Mouse (Mus musculus) limb, embryonic 11.5 days (tissue): ENCODE measurements at regions not wholly inside any gene's neighbourhood (a gene's known extent, or its start where the extent isn't known, plus 50 kb on each side); places are given as distances from the start of the nearest gene placed in this dataset.

ENCODE experiments used
- ATAC-seq: fragments of 200-750 bp; cut with Nextera tagmentation; 2 replicates; pipeline ENCODE4 v1.8.0; 2017; ENCODE audit warnings: low read depth; ENCODE audit not compliant: insufficient number of reproducible peaks, low FRiP score, low TSS enrichment
- DNase-seq: peaks from one replicate; pipeline ENCODE4 v3.0.0-alpha.2; 2015; ENCODE audit warnings: low spot score
- H3K27ac ChIP-seq: fragments of 300-500 bp; sonication (generic); replicated peaks from 2 replicates; pipeline ENCODE4 v1.5.1; 2014; ENCODE audit warnings: low read depth, mild to moderate bottlenecking, low read length
- H3K27me3 ChIP-seq: fragments of 300-500 bp; sonication (generic); 2 replicates; pipeline ENCODE4 v1.6.1; 2014; ENCODE audit warnings: mild to moderate bottlenecking, low read length, mixed read lengths; ENCODE audit not compliant: control insufficient read depth, insufficient read depth
- H3K36me3 ChIP-seq: fragments of 300-500 bp; sonication (generic); 2 replicates; pipeline ENCODE4 v1.6.1; 2014; ENCODE audit warnings: mild to moderate bottlenecking, low read length, moderate library complexity, mixed read lengths; ENCODE audit not compliant: control insufficient read depth, insufficient read depth
- H3K4me1 ChIP-seq: fragments of 300-500 bp; sonication (generic); 2 replicates; pipeline ENCODE4 v1.6.1; 2014; ENCODE audit warnings: low read length, mixed read lengths; ENCODE audit not compliant: control insufficient read depth, insufficient read depth
- H3K4me2 ChIP-seq: fragments of 300-500 bp; sonication (generic); 2 replicates; pipeline ENCODE4 v1.6.1; 2014; ENCODE audit warnings: low read depth, mild to moderate bottlenecking, moderate library complexity; ENCODE audit not compliant: severe bottlenecking
- H3K4me3 ChIP-seq: fragments of 300-500 bp; sonication (generic); 2 replicates; pipeline ENCODE4 v1.5.1; 2014; ENCODE audit warnings: low read depth, low read length
- H3K9ac ChIP-seq: fragments of 300-500 bp; sonication (generic); 2 replicates; pipeline ENCODE4 v1.6.1; 2014; ENCODE audit warnings: mild to moderate bottlenecking, low read length
- H3K9me3 ChIP-seq: fragments of 300-500 bp; sonication (generic); 2 replicates; pipeline ENCODE4 v1.6.1; 2016; ENCODE audit warnings: low read length; ENCODE audit not compliant: control insufficient read depth
- WGBS: fragments of 180-500 bp; shearing (Covaris S2); extraction: QIAGEN DNeasy Blood & Tissue Kit; methylation state at CpG from one replicate; pipeline ENCODE4 v1.1.7; 2014; 5-methylcytosine and 5-hydroxymethylcytosine counted together

DNA sequence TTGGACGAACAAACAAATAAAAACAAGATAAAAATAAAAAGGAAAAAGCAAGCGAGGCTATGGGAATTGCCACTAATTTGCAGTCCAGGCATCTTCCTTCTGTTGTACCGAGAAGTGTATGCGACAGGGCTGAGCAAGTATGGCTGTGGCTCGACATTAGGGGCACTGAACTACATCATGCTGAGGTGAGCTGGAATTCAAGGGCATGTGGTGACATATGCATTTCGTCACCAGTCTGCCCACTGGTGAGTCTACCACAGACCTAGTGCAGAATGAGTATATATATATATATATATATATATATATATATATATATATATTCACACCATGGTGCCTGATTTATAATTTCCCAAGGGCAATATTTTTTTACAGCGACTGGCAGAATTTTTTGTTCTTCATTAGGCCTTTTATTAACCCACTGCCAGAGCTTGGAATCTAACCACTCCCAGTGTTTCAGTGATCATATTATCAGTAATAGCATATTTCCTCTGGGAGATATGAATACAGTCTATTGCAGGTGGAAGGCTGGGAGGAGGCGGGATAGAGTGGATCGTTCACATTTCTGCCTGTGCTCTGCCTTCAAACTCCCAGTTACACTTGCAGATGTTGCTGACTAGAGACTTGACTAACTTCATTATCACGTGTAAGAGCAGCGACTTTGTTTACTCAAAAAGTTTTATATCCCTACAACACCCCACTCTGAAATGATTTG is 133.6 kb upstream of the Satb1 start:
- no peak overlapping the region for H3K4me3 ChIP-seq
- no peaks in the 10 kb centered on the region for H3K9me3 ChIP-seq
- H3K27ac ChIP-seq, result no peak overlapping the region
- no peaks in the 10 kb centered on the region for H3K27me3 ChIP-seq
- ATAC-seq, result no peak
- H3K9ac ChIP-seq, result no peak overlapping the region
- no peak for DNase-seq
- no peaks in the 10 kb centered on the region for H3K4me1 ChIP-seq
- no peak overlapping the region for H3K4me2 ChIP-seq
- 88% methylated on average over 11 of the region's 11 CpGs for WGBS
- no peaks in the 10 kb centered on the region for H3K36me3 ChIP-seq

GRCm38 (mm10) chr17:51962529-51963110 is 129.5 kb upstream of the Satb1 start:
- ATAC-seq, result no peak

GRCm38 (mm10) chr17:51961337-51961736 is 128.2 kb upstream of the Satb1 start:
- DNase-seq (no peak), ATAC-seq (no peak)
- H3K4me1 ChIP-seq, result no peaks in the 10 kb centered on the region
- no peak overlapping the region for H3K4me2 ChIP-seq
- no peaks in the 10 kb centered on the region for H3K27me3 ChIP-seq
- no peaks in the 10 kb centered on the region for H3K9me3 ChIP-seq
- no peaks in the 10 kb centered on the region for H3K36me3 ChIP-seq
- H3K4me3 ChIP-seq, result no peak overlapping the region
- H3K9ac ChIP-seq, result no peak overlapping the region
- 86% methylated on average over 4 of the region's 4 CpGs for WGBS
- H3K27ac ChIP-seq, result no peak overlapping the region

More at GRCm38 (mm10) chr17:51962529-51963110, 129.5 kb upstream of the Satb1 start:
- no peaks in the 10 kb centered on the region for H3K4me1 ChIP-seq
- DNase-seq, result no peak
- no peak overlapping the region for H3K4me2 ChIP-seq
- 74% methylated on average over 12 of the region's 12 CpGs for WGBS
- H3K36me3 ChIP-seq, result no peaks in the 10 kb centered on the region
- no peak overlapping the region for H3K27ac ChIP-seq
- H3K9me3 ChIP-seq, result no peaks in the 10 kb centered on the region
- H3K4me3 ChIP-seq, result no peak overlapping the region
- H3K27me3 ChIP-seq, result no peaks in the 10 kb centered on the region
- no peak overlapping the region for H3K9ac ChIP-seq

DNA sequence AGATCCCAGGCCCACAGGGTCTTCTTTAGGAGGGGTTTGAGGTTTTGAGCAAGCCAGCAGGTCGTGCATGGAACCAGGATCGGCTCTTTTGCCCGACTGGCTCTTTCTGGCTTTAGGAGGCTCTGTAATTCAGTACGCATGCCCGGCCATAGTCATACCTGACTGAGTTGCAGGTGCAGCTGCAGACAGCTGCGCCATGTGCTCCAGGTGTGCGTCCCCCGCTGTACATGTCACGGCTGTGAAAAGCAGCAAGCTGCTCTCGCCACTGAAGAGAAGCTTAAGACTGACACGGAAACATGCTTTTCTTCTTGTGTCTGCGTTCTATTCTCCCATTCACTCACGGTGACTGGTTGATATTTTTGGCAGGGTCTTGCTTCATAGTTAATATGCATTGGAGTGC is 123.2 kb upstream of the Satb1 start:
- 90% methylated on average over 13 of the region's 13 CpGs for WGBS
- no peak overlapping the region for H3K4me3 ChIP-seq
- no peak overlapping the region for H3K9ac ChIP-seq
- H3K27me3 ChIP-seq, result no peaks in the 10 kb centered on the region
- H3K27ac ChIP-seq, result no peak overlapping the region
- DNase-seq (no peak), ATAC-seq (no peak)
- no peaks in the 10 kb centered on the region for H3K4me1 ChIP-seq
- no peak overlapping the region for H3K4me2 ChIP-seq
- H3K36me3 ChIP-seq, result no peaks in the 10 kb centered on the region
- no peaks in the 10 kb centered on the region for H3K9me3 ChIP-seq

DNA sequence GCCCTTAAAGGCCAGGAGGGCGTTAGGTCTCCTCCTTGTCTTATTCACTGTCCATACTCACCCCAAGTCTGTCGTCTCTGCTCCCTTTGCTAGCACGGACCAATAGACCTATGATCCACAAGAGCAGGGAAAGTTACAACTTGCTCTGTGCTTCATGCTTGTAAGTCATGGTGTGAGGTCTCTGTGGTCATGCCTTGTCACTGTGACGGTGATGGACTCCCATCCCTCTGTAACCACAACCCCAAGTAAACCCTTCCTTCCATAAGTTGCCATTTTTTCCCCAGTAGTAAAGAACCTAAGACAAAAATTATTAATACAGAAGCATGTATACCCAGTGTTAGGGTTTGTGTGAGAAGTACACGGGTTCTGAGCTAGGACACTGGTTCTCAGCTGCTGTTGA is 104.6 kb upstream of the Satb1 start:
- no peaks in the 10 kb centered on the region for H3K36me3 ChIP-seq
- H3K27me3 ChIP-seq, result no peaks in the 10 kb centered on the region
- DNase-seq, result no peak
- no peak overlapping the region for H3K27ac ChIP-seq
- no peak overlapping the region for H3K4me2 ChIP-seq
- 84% methylated on average over 5 of the region's 5 CpGs for WGBS
- H3K9me3 ChIP-seq, result no peaks in the 10 kb centered on the region
- H3K9ac ChIP-seq, result no peak overlapping the region
- H3K4me3 ChIP-seq, result no peak overlapping the region
- no peaks in the 10 kb centered on the region for H3K4me1 ChIP-seq
- no peak for ATAC-seq

DNA sequence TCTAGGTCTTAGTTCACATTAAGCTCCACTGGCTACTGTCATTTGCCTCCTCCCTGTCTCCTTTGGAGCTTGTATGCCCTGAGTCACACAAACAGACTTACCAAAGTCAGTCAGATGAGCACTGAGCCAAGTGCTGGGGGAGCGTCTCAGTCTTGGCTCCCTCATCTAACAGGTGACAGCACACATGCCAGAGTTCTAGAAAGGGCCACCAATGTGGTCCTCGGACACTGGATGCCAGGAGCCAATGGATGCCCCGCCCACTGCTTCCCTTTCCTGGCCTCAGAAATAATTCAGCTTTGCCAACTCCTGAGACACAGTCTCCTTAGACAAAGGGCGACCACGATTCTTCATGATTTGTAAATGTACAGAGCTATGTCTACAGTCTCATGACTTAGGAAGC is 103.0 kb upstream of the Satb1 start:
- Histone ChIP-seq H3K4me3 (no peak overlapping the region), H3K27me3 (no peaks in the 10 kb centered on the region), H3K9ac (no peak overlapping the region), H3K4me2 (no peak overlapping the region), H3K9me3 (no peaks in the 10 kb centered on the region), H3K36me3 (no peaks in the 10 kb centered on the region), H3K27ac (no peak overlapping the region), H3K4me1 (no peaks in the 10 kb centered on the region)
- 84% methylated on average over 5 of the region's 5 CpGs for WGBS
- DNase-seq (no peak), ATAC-seq (no peak)

DNA sequence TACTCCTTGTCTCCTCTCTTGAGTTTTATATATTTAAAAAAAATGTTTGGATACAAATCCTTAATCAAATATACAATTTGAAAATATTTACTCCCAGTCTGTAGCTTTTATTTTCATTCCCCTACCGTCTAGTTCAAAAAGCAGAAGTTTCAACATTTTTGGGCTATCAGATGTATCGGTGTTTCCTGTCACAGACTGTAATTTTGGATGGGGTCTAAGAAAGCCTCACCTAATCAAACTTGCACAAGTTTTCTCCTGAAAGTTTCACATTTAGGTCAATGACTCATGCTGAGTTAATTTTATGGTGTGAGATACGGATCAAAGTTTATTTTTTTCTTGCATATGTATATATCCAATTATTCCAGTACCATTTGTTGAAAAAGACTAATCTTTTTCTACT is 93.3 kb upstream of the Satb1 start:
- no peaks in the 10 kb centered on the region for H3K27me3 ChIP-seq
- no peak for ATAC-seq
- WGBS, result 88% methylated on average over 3 of the region's 3 CpGs

GRCm38 (mm10) chr17:51907031-51907430 is 73.9 kb upstream of the Satb1 start:
- Histone ChIP-seq H3K9me3 (no peaks in the 10 kb centered on the region), H3K4me1 (no peaks in the 10 kb centered on the region), H3K27me3 (no peaks in the 10 kb centered on the region), H3K27ac (no peak overlapping the region), H3K4me3 (no peak overlapping the region), H3K9ac (no peak overlapping the region), H3K4me2 (no peak overlapping the region), H3K36me3 (no peaks in the 10 kb centered on the region)
- DNase-seq, result no peak
- WGBS, result 82% methylated on average over 4 of the region's 4 CpGs
- ATAC-seq, result no peak

More for the DNA sequence above, 93.3 kb upstream of the Satb1 start:
- no peaks in the 10 kb centered on the region for H3K9me3 ChIP-seq
- H3K4me2 ChIP-seq, result no peak overlapping the region
- no peaks in the 10 kb centered on the region for H3K4me1 ChIP-seq
- no peak overlapping the region for H3K27ac ChIP-seq
- H3K9ac ChIP-seq, result no peak overlapping the region
- H3K36me3 ChIP-seq, result no peaks in the 10 kb centered on the region
- DNase-seq, result no peak
- H3K4me3 ChIP-seq, result no peak overlapping the region

DNA sequence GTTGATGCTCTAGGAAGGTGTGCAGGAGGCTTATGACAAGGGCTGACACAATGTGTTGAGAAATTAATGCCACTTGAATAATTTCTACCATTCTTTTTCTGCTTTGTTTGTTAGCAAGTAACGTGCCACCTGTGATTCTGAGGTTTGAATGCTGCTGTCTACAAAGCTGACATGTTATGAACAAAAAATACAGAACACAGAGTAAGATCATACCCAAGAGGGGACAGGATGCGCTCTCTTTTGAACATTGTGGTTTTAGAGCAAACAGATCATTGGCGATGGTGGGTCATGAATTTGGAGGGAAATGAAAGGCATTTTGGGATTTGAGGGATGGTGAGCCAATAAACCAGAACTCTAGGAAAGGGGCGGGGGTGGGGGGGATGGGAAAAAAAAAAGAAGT is 73.3 kb upstream of the Satb1 start:
- H3K4me3 ChIP-seq, result no peak overlapping the region
- H3K36me3 ChIP-seq, result no peaks in the 10 kb centered on the region
- H3K9ac ChIP-seq, result no peak overlapping the region
- H3K4me2 ChIP-seq, result no peak overlapping the region
- no peaks in the 10 kb centered on the region for H3K9me3 ChIP-seq
- 90% methylated on average over 4 of the region's 4 CpGs for WGBS
- no peak overlapping the region for H3K27ac ChIP-seq
- no peaks in the 10 kb centered on the region for H3K27me3 ChIP-seq
- DNase-seq (no peak), ATAC-seq (no peak)
- no peaks in the 10 kb centered on the region for H3K4me1 ChIP-seq
